Mouse (Mus musculus) heart, embryonic 12.5 days (tissue): Measurements from ENCODE around the gene Fbxw2. TPM values are rescaled to one million over a fixed set of nuclear protein-coding genes. Genes with fewer than 3 reads are reported as not detected.
"Not testable (repeated sequence)": the region's sequence is repeated elsewhere in the genome, so short reads cannot be mapped to it uniquely, and the experiment has no call there.

Source experiments
- ATAC-seq: fragments of 200-750 bp; cut with Nextera tagmentation; 2 replicates; pipeline ENCODE4 v1.8.0; 2017; ENCODE audit warnings: moderate TSS enrichment, moderate library complexity; ENCODE audit not compliant: insufficient number of reproducible peaks, low FRiP score
- H3K27ac ChIP-seq: fragments of 300-500 bp; sonication (generic); 2 replicates; pipeline ENCODE4 v1.5.1; 2016; ENCODE audit warnings: mild to moderate bottlenecking, moderate library complexity; ENCODE audit not compliant: poor library complexity, severe bottlenecking
- H3K27me3 ChIP-seq: fragments of 300-500 bp; sonication (generic); replicated peaks from 2 replicates; pipeline ENCODE4 v1.6.1; 2016; ENCODE audit warnings: mild to moderate bottlenecking, moderate library complexity
- H3K36me3 ChIP-seq: fragments of 300-500 bp; sonication (generic); 2 replicates; pipeline ENCODE4 v1.6.1; 2016; ENCODE audit warnings: mild to moderate bottlenecking, moderate library complexity
- H3K4me1 ChIP-seq: fragments of 300-500 bp; sonication (generic); replicated peaks from 2 replicates; pipeline ENCODE4 v1.6.1; 2016; ENCODE audit warnings: mild to moderate bottlenecking
- H3K4me2 ChIP-seq: fragments of 300-500 bp; sonication (generic); 2 replicates; pipeline ENCODE4 v1.6.1; 2016; ENCODE audit warnings: mild to moderate bottlenecking, moderate library complexity
- H3K4me3 ChIP-seq: fragments of 300-500 bp; sonication (generic); 2 replicates; pipeline ENCODE4 v1.5.1; 2016; ENCODE audit warnings: mild to moderate bottlenecking
- H3K9ac ChIP-seq: fragments of 300-500 bp; sonication (generic); 2 replicates; pipeline ENCODE4 v1.6.1; 2016; ENCODE audit warnings: mild to moderate bottlenecking, moderate library complexity
- H3K9me3 ChIP-seq: fragments of 300-500 bp; sonication (generic); replicated peaks from 2 replicates; pipeline ENCODE4 v1.6.1; 2016; ENCODE audit warnings: mild to moderate bottlenecking, moderate library complexity
- WGBS: fragments of 180-500 bp; shearing (Covaris S2); methylation state at CpG from one replicate; pipeline ENCODE4 v1.1.7; 2016; 5-methylcytosine and 5-hydroxymethylcytosine counted together
- polyA plus RNA-seq: library from polyadenylated mRNA; unstranded; fragments of >200 nt; fragmentation: Nextera tagmentation; extraction: Ambion mirVana; gene quantifications from 2 replicates; pipeline ENCODE4 v1.2.1, GENCODE M21; 2016

Gene Fbxw2
- polyA plus RNA-seq, 1 experiment from 2014 or later = 66.9 TPM

DNA sequence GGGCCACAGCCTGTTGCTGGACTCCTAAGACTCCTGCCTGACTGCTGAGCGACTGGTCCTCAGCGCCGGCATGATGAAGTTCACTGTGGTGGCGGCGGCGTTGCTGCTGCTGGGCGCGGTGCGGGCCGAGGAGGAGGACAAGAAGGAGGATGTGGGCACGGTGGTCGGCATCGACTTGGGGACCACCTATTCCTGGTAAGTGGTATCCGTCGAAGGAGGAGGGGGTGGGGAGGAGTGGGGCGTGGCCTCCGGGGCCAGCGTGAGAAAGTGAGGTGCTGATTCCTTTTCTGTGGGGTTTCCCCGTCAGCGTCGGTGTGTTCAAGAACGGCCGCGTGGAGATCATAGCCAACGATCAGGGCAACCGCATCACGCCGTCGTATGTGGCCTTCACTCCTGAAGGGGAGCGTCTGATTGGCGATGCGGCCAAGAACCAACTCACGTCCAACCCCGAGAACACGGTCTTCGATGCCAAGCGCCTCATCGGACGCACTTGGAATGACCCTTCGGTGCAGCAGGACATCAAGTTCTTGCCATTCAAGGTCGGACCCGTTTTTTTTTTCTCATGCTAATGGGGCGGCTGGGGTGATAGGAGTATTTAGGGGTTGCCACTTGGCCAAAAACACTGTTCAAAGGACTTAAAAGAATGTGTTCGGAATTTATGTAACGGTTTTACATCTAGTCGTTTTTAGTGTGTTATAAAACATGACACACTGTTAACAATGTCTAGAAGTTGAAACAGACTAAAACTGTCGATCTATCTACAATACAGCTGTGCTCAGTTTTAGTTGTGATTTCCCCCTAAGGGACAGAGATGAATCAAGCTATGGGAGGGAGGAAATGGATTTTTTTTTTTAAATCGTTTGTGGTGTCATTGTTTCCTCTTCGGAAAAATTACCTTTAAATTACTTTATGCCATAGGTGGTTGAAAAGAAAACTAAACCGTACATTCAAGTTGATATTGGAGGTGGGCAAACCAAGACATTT is 53.6 kb downstream of the Fbxw2 start:
- Histone ChIP-seq H3K4me1 (peaks cover 42% of the 10 kb centered on the region), H3K27ac (peak overlapping the region; percentile 89), H3K4me3 (peak overlapping the region; percentile 96), H3K27me3 (no peaks in the 10 kb centered on the region), H3K9ac (peak overlapping the region; percentile 99), H3K36me3 (peaks cover 48% of the 10 kb centered on the region), H3K9me3 (no peaks in the 10 kb centered on the region), H3K4me2 (peak overlapping the region; percentile 77)
- 3% methylated on average over 50 of the region's 50 CpGs for WGBS
- peak; percentile 37 for ATAC-seq

DNA sequence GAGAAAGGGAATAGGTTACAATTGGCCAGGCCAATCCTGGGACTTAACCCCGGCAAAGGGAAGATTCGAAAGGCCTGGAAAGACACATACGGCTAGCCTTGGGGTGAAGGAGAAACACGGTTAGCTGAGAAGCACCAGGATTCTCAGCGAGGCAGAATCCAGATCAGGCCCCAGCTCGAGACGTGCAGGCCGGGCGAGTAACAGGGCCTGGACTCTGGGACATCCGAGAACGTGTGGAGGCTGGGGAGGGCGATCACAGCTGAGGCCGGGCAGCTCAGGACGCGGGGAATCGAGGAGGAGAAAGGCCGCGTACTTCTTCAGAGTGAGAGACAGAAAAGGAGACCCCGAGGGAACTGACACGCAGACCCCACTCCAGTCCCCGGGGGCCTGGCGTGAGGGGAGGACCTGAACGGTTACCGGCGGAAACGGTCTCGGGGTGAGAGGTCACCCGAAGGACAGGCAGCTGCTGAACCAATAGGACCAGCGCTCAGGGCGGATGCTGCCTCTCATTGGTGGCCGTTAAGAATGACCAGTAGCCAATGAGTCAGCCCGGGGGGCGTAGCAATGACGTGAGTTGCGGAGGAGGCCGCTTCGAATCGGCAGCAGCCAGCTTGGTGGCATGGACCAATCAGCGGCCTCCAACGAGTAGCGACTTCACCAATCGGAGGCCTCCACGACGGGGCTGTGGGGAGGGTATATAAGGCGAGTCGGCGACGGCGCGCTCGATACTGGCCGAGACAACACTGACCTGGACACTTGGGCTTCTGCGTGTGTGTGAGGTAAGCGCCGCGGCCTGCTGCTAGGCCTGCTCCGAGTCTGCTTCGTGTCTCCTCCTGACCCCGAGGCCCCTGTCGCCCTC is 54.5 kb downstream of the Fbxw2 start, which contains the start of gene Hspa5:
Hspa5 (plus strand) TSS at position 603 of the 859 bp plus-strand sequence.
- WGBS = 0% methylated on average over 60 of the region's 60 CpGs
- no peaks in the 10 kb centered on the region for H3K9me3 ChIP-seq
- H3K36me3 ChIP-seq = peaks cover 39% of the 10 kb centered on the region
- H3K4me3 ChIP-seq = peak within 1 kb of the TSS; percentile 96
- H3K27ac ChIP-seq = peak within 1 kb of the TSS; percentile 89
- peaks cover 38% of the 10 kb centered on the region for H3K4me1 ChIP-seq
- no peaks in the 10 kb centered on the region for H3K27me3 ChIP-seq
- peak; percentile 99 for ATAC-seq
- H3K4me2 ChIP-seq = peak within 1 kb of the TSS; percentile 77
- peak within 1 kb of the TSS; percentile 99 for H3K9ac ChIP-seq

DNA sequence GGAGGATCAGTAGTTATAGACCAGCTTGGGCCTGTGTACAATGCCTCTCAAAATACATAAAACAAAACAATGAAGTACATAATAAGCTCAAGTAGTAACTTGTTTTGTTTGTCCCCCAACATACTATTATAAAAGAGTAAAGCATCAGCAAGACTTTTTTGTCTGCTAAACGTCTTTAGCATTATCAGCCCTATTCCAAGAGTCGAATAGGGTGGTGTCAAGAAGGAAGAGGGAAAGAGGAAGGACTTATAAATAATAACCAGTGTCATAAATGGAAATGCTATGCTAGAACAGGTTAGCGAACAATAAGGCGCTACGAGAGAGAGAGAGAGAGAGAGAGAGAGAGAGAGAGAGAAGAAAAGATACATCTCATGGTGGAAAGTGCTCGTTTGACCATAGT is 55.2 kb downstream of the Fbxw2 start:
- WGBS = 4% methylated on average over 6 of the region's 6 CpGs
- peaks cover 32% of the 10 kb centered on the region for H3K36me3 ChIP-seq
- H3K4me2 ChIP-seq = peak overlapping the region; percentile 67
- peak overlapping the region; percentile 89 for H3K27ac ChIP-seq
- peak overlapping the region; percentile 96 for H3K4me3 ChIP-seq
- no peak for ATAC-seq
- peak overlapping the region; percentile 93 for H3K9ac ChIP-seq
- H3K9me3 ChIP-seq = no peaks in the 10 kb centered on the region
- no peaks in the 10 kb centered on the region for H3K27me3 ChIP-seq
- peaks cover 33% of the 10 kb centered on the region for H3K4me1 ChIP-seq

DNA sequence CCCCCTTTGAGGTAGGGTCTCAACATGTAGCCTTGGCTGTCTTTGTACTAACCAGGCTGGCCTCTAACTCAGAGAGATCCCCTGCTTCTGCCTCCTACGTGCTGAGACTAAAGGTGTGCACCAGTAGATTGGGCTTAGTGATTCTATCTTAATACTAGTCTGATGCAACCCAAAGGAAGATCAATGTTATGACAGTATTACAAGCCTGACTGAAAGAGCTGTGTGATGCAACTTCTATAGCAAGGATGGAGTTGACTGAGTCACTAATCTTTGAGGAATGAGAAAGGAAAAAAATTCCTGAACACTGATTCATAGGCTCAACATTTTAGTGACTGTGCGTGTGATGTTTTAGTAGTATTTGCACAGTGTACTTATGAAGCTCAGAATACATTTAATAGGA is 56.1 kb downstream of the Fbxw2 start:
- Histone ChIP-seq H3K4me1 (peaks cover 25% of the 10 kb centered on the region), H3K4me2 (peak overlapping the region; percentile 49; the same call in 1 of the 2 replicates), H3K36me3 (peaks cover 24% of the 10 kb centered on the region), H3K9ac (no peak overlapping the region), H3K4me3 (0 out of 2 replicates have a peak overlapping the region, but pooled peaks have one; percentile 96), H3K9me3 (no peaks in the 10 kb centered on the region), H3K27ac (no peak overlapping the region), H3K27me3 (no peaks in the 10 kb centered on the region)
- no peak for ATAC-seq
- 83% methylated on average over 2 of the region's 2 CpGs for WGBS

DNA sequence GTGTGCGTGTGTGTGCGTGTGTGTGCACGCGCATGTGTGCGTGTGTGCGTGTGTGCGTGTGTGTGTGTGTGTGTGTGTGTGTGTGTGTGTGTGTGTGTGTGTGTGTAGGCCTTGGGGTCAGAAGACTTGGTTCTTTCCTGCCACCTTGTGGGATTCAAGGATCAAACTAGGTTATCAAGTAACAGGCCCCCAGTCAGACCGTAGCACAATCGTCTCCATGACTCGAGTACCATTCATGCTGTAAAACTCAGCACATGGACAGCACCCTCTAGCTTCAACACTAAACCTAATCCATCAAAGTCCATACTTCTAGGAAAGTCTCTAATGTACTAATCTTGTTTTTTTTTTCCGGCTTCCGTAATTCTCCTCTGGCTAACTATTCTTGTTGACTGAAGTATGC is 61.3 kb downstream of the Fbxw2 start:
- ATAC-seq = no peak
- Histone ChIP-seq H3K27me3 (no peaks in the 10 kb centered on the region), H3K9me3 (no peaks in the 10 kb centered on the region), H3K27ac (no peak overlapping the region), H3K4me2 (no peak overlapping the region), H3K9ac (no peak overlapping the region), H3K4me3 (no peak overlapping the region), H3K4me1 (no peaks in the 10 kb centered on the region), H3K36me3 (no peaks in the 10 kb centered on the region)
- 88% methylated on average over 5 of the region's 12 CpGs for WGBS

DNA sequence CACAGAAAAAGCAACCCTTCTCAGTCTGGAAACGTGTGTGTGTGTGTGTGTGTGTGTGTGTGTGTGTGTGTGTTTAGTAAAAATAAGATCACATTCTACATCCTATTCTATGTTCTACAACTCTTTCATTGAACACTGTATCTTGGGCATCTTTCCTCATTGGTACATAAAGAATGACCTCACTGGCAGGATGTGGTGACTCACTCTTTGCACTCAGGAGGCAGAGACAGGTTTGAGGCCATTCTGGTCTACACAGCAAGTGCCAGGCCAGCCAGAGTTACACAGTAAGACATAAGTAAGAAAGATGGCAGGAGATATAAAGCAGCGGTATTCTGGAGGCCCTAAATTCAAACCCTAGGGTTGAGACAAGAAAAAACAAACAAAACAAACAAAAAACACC is 63.2 kb downstream of the Fbxw2 start:
- Histone ChIP-seq H3K9me3 (no peaks in the 10 kb centered on the region; the same call in 1 of the 2 replicates), H3K36me3 (no peaks in the 10 kb centered on the region), H3K4me2 (no peak overlapping the region), H3K4me1 (no peaks in the 10 kb centered on the region), H3K4me3 (no peak overlapping the region), H3K27ac (no peak overlapping the region), H3K27me3 (no peaks in the 10 kb centered on the region), H3K9ac (no peak overlapping the region)
- 55% methylated on average over 2 of the region's 2 CpGs for WGBS
- ATAC-seq = no peak

DNA sequence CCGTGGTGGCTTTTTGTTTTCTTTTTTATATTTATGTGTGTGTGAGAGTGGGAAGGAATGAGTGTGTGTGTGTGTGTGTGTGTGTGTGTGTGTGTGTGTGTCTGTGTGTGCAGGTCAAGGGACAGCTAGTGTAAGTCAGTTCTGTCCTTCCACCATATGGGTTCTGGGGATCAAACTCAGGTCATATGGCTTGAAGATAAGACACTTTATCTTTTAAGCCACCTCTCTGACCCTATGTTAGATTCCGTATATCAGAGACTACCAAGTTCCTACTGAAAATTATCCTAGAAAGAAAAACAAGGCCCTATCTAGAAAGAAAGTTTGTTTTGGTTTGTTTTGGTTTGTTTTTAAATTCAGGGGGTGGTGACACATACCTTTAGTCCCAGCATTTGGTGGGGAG is 63.9 kb downstream of the Fbxw2 start:
- no peaks in the 10 kb centered on the region; the same call in 1 of the 2 replicates for H3K9me3 ChIP-seq
- H3K4me2 ChIP-seq = no peak overlapping the region
- no peak for ATAC-seq
- no peaks in the 10 kb centered on the region for H3K4me1 ChIP-seq
- no peak overlapping the region for H3K27ac ChIP-seq
- 52% methylated on average over 2 of the region's 2 CpGs for WGBS
- no peak overlapping the region for H3K9ac ChIP-seq
- H3K27me3 ChIP-seq = no peaks in the 10 kb centered on the region
- H3K36me3 ChIP-seq = no peaks in the 10 kb centered on the region
- H3K4me3 ChIP-seq = no peak overlapping the region

DNA sequence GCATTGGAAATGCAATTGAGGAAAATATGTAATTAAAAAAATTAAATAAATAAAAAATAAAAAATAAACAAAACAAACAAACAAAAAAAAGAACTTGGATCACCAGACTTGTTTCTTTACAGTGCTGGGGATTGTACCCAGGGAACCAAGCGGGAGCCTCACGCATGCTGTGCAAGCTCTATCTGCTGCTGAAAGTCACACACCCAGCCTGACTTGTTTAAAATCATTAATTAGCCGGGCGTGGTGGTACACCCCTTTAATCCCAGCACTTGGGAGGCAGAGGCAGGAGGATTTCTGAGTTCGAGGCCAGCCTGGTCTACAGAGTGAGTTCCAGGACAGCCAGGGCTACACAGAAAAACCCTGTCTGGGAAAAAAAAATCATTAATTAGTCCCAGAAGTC is 64.8 kb downstream of the Fbxw2 start:
- not testable (repeated sequence) for H3K4me1 ChIP-seq, H3K36me3 ChIP-seq, H3K4me2 ChIP-seq, H3K4me3 ChIP-seq, H3K9ac ChIP-seq, H3K27ac ChIP-seq, H3K9me3 ChIP-seq, H3K27me3 ChIP-seq, ATAC-seq
- WGBS = 80% methylated on average over 5 of the region's 5 CpGs

DNA sequence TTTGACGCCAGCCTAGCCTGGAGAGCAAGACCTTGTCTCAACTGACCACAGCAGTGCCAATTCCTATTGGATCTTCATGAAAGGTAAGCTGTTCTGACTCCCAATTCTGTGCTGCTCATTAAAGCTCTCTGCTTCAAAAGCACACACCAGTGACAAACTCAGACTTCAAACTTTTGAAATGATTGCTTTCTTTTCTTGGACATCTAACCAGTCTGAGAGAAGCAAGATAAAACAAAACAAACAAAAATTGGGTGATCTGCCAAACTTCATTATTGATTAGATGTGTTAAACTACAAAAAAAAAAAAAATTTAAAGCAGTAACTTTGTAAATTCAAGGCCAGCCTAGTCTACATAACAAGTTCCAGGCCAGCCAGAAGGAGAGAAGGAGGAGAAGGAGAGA is 68.8 kb downstream of the Fbxw2 start:
- peaks cover 10% of the 10 kb centered on the region for H3K4me1 ChIP-seq
- no peaks in the 10 kb centered on the region; the same call in 1 of the 2 replicates for H3K9me3 ChIP-seq
- no peak overlapping the region for H3K27ac ChIP-seq
- 66% methylated on average over 1 of the region's 1 CpGs for WGBS
- ATAC-seq = no peak
- no peak overlapping the region for H3K9ac ChIP-seq
- no peaks in the 10 kb centered on the region for H3K27me3 ChIP-seq
- H3K4me3 ChIP-seq = no peak overlapping the region
- no peaks in the 10 kb centered on the region for H3K36me3 ChIP-seq
- H3K4me2 ChIP-seq = no peak overlapping the region

DNA sequence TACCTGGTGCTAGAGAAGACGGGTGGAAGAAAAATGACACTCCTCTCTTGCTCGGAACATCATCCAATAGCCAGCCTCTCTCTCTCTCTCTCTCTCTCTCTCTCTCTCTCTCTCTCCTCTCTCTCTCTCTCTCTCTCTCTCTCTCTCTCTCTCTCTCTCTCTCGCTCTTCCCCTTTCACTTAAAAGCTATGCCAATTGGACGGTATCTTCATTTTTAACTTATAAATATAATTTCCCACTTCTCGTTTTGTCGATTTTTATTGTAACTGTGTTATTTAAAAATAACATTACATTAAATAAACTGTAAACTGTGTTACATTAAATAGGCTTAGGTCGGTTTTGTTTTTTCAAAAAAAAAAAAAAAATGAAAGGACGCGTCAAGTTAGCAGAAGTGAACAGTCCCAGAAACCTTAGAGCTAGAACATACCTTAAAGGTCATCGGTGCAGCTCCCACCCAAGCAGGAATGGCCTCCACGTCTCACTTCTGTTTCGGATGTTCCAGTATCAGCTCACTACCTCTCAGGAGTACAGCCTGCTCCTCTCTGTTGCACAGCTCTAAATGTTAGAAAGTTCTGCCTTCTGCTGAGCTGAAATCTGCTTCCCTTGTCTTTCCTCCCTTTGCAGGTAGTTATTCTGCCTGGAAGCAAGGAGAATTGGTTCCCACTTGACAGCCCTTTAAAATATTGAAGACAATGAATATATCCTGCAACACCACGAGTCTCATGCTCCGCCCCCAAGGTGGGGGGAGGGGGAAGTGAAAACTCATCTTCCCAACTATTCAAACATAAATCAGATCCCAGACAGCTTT is 71.4 kb downstream of the Fbxw2 start, which contains the start of gene Gapvd1:
Gapvd1 (minus strand) TSS at position 682 of the 808 bp plus-strand sequence.
- H3K4me3 ChIP-seq = peak within 1 kb of the TSS; percentile 87
- H3K4me1 ChIP-seq = peaks cover 16% of the 10 kb centered on the region
- H3K27me3 ChIP-seq = no peaks in the 10 kb centered on the region
- no peak for ATAC-seq
- H3K27ac ChIP-seq = peak within 1 kb of the TSS; percentile 98
- H3K9me3 ChIP-seq = no peaks in the 10 kb centered on the region; the same call in 1 of the 2 replicates
- peak within 1 kb of the TSS; percentile 78 for H3K4me2 ChIP-seq
- no peaks in the 10 kb centered on the region for H3K36me3 ChIP-seq
- under 1% methylated on average over 13 of the region's 14 CpGs for WGBS
- peak within 1 kb of the TSS; percentile 95 for H3K9ac ChIP-seq
